Mouse (Mus musculus): ENCODE results near the gene Zfp580. TPM values are rescaled to one million over a fixed set of nuclear protein-coding genes. Genes with fewer than 3 reads are reported as not detected.
"Not testable (repeated sequence)": the region's sequence is repeated elsewhere in the genome, so short reads cannot be mapped to it uniquely, and the experiment has no call there.

Gene Zfp580
- polyA plus RNA-seq, 1 experiment = 36.9 TPM

DNA sequence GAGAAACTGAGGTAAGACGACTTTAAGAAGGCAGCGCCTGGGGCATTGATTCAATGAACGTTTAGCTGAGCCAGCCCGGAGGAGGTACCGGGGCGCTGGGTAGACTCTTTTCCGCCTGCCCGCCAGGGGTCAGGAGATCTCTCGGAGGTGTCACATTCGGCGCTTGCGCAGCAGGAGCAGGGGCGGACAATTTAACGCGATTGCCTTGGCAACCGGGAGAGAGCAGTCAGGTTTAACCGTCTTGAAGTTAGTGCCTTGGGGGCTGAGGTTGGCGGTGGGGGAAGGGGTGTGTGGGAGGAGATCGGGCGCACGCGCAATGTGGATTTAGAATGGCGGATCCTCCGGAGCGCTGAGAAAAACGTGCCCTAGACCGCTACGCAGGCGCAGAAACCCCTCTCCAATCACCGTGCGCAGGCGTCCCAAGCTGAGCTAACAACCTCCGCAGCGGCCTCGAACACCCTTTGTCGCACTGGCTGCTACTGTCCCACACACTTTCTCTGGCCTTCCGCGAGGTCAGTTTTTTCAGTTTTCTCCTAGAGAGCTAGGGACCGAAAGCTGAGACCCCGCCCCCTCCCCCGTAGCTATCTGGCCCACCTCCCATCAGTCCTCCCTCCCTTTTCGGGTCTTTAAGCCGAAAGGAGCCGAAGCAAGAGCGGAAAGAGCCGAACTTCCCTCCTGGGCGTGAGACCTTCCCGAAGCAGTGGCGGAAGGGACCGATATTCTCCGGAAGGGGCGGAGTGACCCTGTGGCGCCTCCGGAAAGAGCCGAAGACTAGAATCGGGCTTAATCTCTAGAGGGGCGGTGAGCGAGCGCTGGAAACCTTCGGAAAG lies 9.8 kb downstream of the Zfp580 start:
- peak overlapping the region; percentile 69 for H3K4me3 ChIP-seq (ENCODE audit: insufficient read depth, low read length)
- H3K27ac ChIP-seq (ENCODE audit: insufficient read depth, low read length) = peak overlapping the region; percentile 99
- TF ChIP-seq POLR2A (IDR thresholded peaks at IDR 0.05; ENCODE audit: extremely low read depth, insufficient read depth, low read length) = peak; percentile 64
- TF ChIP-seq CTCF (IDR thresholded peaks at IDR 0.05; ENCODE audit: extremely low read depth, insufficient read depth, low read length) = 0 out of 2 replicates have a peak, but pooled peaks have one; percentile 23
- peaks cover 6% of the 10 kb centered on the region for H3K4me1 ChIP-seq (ENCODE audit: control insufficient read depth, insufficient read depth, low read length)

DNA sequence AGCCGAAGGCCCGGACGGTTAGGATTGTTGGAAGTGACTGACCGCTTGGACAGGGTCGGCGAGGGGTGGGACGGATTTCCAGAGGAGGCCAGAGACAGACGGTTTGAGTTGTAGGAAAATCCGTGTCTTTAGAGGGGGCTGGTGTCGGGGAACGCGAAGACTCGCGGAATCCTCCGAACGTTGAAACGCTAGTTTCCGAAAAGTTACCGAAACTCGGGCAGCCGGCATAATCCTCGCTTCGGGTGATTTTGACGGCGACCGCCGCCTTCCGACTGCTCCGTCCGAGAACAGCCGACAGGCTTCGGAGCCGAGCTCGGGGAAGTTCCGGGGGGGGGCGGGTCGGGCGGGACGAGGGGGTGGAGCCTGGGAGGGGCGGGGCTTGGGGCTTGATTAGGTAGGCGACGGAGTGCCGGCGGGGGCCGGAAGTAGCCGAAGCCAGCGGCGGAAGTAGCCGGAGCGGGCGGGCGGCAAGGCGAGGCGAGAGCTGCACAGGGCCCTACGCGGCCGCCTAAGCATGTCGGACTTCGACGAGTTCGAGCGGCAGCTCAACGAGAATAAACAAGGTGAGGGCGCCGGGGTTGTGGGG lies 10.5 kb downstream of the Zfp580 start, which contains the start of gene U2af2:
TSS of gene U2af2 (plus strand) at position 370 of the 586 bp plus-strand sequence.
- H3K4me1 ChIP-seq (ENCODE audit: control insufficient read depth, insufficient read depth, low read length) = peaks cover 6% of the 10 kb centered on the region; the same call in 1 of the 2 replicates
- TF ChIP-seq CTCF (IDR thresholded peaks at IDR 0.05; ENCODE audit: extremely low read depth, insufficient read depth, low read length) = no peak
- peak; percentile 38; the same call in 1 of the 2 replicates for TF ChIP-seq POLR2A (IDR thresholded peaks at IDR 0.05; ENCODE audit: extremely low read depth, insufficient read depth, low read length)
- H3K27ac ChIP-seq (ENCODE audit: insufficient read depth, low read length) = peak within 1 kb of the TSS; percentile 99
- peak within 1 kb of the TSS; percentile 69 for H3K4me3 ChIP-seq (ENCODE audit: insufficient read depth, low read length)

DNA sequence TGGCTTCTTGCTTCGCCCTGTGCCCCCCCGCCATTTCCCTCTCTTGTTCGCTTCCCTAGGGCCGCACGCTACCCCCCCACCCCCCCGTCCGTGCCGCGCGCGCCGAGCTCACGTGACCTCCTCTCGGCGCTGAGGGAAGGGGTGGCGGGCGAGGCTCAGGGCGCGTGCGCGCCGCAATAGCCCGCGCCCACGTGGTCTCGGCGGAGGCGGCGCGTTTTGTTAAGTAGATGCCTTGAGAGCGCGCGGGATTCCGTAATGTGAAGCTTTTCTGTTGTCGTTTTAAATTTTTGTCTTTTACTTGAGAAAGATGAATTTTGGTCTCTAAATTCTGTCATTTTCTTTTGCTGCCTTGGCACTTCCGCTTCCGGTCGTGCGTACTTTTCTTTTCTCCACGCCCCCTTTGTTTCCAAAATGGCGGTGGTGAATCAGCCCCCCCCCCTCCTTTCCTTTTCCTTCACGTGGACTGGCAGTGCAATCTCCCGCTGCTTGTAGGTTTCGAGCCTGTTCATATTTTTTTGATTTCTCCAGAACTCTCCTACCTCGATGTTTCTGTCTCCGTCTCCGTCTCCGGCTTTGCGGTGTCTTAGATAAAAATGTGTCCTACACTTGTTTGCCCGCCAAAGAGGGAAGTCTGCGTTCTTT lies 11.1 kb downstream of the Zfp580 start:
- H3K4me1 ChIP-seq (ENCODE audit: control insufficient read depth, insufficient read depth, low read length) = peaks cover 6% of the 10 kb centered on the region; the same call in 1 of the 2 replicates
- H3K4me3 ChIP-seq (ENCODE audit: insufficient read depth, low read length) = peak overlapping the region; percentile 69
- peak overlapping the region; percentile 91 for H3K27ac ChIP-seq (ENCODE audit: insufficient read depth, low read length)
- TF ChIP-seq CTCF (IDR thresholded peaks at IDR 0.05; ENCODE audit: extremely low read depth, insufficient read depth, low read length) = no peak
- TF ChIP-seq POLR2A (IDR thresholded peaks at IDR 0.05; ENCODE audit: extremely low read depth, insufficient read depth, low read length) = no peak

DNA sequence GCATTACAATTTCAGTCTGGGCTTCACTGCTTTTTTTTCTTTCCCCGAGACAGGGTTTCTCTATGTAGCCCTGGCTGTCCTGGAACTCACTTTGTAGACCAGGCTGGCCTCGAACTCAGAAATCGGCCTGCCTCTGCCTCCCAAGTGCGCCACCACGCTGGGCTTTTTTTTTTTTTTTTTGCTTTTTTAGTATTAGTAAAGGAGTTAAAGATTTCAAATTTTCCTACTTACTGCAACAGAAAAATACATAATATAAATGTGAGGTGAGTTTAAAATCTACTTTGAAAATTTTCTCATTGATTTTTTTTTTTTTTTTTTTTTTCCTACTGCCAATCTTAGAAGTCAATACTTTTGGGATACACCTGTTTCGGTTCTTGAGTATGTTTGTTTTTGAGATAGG lies 13.5 kb downstream of the Zfp580 start:
- no peak for TF ChIP-seq POLR2A (IDR thresholded peaks at IDR 0.05; ENCODE audit: extremely low read depth, insufficient read depth, low read length)
- no peak for TF ChIP-seq CTCF (IDR thresholded peaks at IDR 0.05; ENCODE audit: extremely low read depth, insufficient read depth, low read length)
- peaks cover 6% of the 10 kb centered on the region; the same call in 1 of the 2 replicates for H3K4me1 ChIP-seq (ENCODE audit: control insufficient read depth, insufficient read depth, low read length)
- H3K4me3 ChIP-seq (ENCODE audit: insufficient read depth, low read length) = no peak overlapping the region
- no peak overlapping the region for H3K27ac ChIP-seq (ENCODE audit: insufficient read depth, low read length)

DNA sequence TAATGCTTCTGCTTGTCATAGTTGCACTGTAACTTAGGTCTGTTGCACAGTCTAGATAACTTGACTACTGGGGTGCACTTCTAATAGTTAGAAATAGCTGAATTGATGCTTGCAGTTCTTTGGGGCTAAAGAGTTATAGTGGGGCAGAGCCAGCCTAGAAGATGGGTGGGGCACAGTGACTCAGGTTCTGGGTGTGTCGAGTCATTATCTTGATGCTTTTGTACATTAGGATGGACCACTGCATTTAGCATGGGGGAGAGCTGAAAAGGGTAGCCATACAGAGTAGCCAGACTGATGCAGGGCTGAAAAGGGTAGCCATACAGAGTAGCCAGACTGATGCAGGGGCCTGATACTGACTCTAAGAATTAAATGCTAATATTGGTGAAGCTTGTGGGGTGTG lies 22.2 kb downstream of the Zfp580 start:
- Histone ChIP-seq H3K27ac (ENCODE audit: insufficient read depth, low read length) (no peak overlapping the region), H3K4me1 (ENCODE audit: control insufficient read depth, insufficient read depth, low read length) (no peaks in the 10 kb centered on the region), H3K4me3 (ENCODE audit: insufficient read depth, low read length) (no peak overlapping the region)
- TF ChIP-seq CTCF (IDR thresholded peaks at IDR 0.05; ENCODE audit: extremely low read depth, insufficient read depth, low read length) (no peak), POLR2A (IDR thresholded peaks at IDR 0.05; ENCODE audit: extremely low read depth, insufficient read depth, low read length) (no peak)

DNA sequence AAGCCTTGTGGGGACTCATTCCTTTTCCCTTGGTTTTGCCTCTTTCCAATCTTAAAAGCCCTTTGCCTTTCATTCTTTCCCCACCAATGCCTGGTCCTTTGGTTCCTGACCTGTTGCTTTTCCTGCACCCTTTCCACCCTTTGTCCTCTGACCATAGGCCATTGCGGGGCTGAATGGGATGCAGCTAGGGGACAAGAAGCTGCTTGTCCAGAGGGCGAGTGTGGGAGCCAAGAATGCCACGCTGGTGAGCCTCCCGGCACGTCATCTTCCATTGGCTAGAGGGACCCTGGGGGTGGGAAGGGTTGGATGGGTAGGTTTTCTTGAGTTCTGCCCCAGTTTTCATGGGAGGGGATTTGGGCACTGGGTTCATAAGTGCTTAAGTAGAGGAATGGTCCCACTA lies 23.6 kb downstream of the Zfp580 start:
- no peak for TF ChIP-seq CTCF (IDR thresholded peaks at IDR 0.05; ENCODE audit: extremely low read depth, insufficient read depth, low read length)
- no peak for TF ChIP-seq POLR2A (IDR thresholded peaks at IDR 0.05; ENCODE audit: extremely low read depth, insufficient read depth, low read length)
- Histone ChIP-seq H3K4me1 (ENCODE audit: control insufficient read depth, insufficient read depth, low read length) (no peaks in the 10 kb centered on the region), H3K4me3 (ENCODE audit: insufficient read depth, low read length) (no peak overlapping the region), H3K27ac (ENCODE audit: insufficient read depth, low read length) (no peak overlapping the region)

DNA sequence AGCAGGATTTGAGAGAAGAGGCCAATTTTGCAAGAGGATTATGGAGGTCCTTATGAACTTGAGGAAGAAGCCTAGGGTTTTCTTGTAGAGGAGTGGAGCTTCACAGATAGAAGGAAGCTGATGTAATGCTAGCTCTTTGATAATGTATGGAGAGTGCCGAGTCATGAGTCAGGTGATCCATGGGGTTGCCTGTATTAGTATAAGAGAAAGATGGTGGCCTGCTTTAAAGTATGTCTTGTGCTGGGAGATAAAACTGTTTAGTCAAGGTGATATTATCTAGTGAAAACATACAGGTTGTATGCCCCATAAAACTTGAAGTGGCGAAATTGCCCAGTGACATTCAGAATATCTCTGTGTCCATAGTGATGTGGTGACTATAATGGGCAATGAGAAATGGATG lies 25.6 kb downstream of the Zfp580 start:
- peaks cover 2% of the 10 kb centered on the region; the same call in 1 of the 2 replicates for H3K4me1 ChIP-seq (ENCODE audit: control insufficient read depth, insufficient read depth, low read length)
- TF ChIP-seq CTCF (IDR thresholded peaks at IDR 0.05; ENCODE audit: extremely low read depth, insufficient read depth, low read length) = no peak
- TF ChIP-seq POLR2A (IDR thresholded peaks at IDR 0.05; ENCODE audit: extremely low read depth, insufficient read depth, low read length) = no peak
- no peak overlapping the region for H3K4me3 ChIP-seq (ENCODE audit: insufficient read depth, low read length)
- no peak overlapping the region for H3K27ac ChIP-seq (ENCODE audit: insufficient read depth, low read length)

DNA sequence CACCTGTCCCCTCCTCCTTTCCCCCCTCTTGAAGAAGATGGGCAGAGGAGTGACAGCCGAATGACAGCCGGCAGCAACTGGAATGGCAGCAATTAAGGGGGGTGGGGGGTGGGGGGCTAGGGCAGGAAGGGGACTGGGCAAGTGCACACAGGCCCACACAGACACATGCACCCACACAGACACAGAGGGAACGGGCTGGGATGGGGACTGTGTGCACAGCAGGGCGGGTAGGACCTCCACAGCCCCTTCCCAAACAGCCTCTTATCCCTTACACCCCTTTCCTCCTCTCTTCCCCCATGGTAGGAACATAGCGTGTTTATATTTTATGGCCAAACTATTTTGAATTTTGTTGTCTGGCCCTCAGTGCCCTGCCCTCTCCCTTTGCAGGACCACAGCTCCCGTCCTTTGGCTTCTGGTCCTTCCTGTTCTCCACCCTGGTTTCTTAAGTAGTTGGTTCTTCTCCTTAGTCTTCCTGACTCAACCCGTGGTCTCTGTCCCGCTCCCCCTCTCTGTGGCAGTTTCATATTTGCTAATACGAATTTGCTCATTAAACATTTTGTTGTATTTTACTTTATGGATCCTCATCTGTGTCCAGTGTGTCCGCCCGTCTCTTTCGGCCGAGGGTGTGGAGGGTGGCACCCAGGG lies 28.1 kb downstream of the Zfp580 start:
- not testable (repeated sequence) for H3K4me1 ChIP-seq (ENCODE audit: control insufficient read depth, insufficient read depth, low read length)
- H3K27ac ChIP-seq (ENCODE audit: insufficient read depth, low read length) = 0 out of 2 replicates have a peak overlapping the region, but pooled peaks have one; percentile 6
- peak overlapping the region; percentile 96 for H3K4me3 ChIP-seq (ENCODE audit: insufficient read depth, low read length)
